In genomic region chr1:190142584-190142983, GRCm38 (mm10) we compare ENCODE assay signal across 30 mouse cellular contexts. TPM values are rescaled to one million over a fixed set of nuclear protein-coding genes. Genes with fewer than 3 reads are reported as not detected.
DNase-seq lines count a peak whose midpoint lies in the region; ATAC-seq and TF ChIP-seq lines count a peak whose summit lies in the region.
"Had no signal": no experiment of that assay in that cellular context is flagged by ENCODE, and none has a peak within 500 bp of the region (broad histone marks: within the 10 kb centered on the region; RNA-seq: fewer than 3 reads in every experiment).

No protein-coding gene starts in this region.

- peaks cover 74% of the 10 kb centered on the region for H3K36me3 ChIP-seq in heart, embryonic 13.5 days
- no peaks in the 10 kb centered on the region for H3K36me3 ChIP-seq in hindbrain, embryonic 11.5 days (ENCODE audit: control insufficient read depth, insufficient read depth, low read length)
- no peaks in the 10 kb centered on the region for H3K36me3 ChIP-seq in hindbrain, postnatal 0 days (ENCODE audit: insufficient read depth, low read length)
- peaks cover 44% of the 10 kb centered on the region for H3K36me3 ChIP-seq in midbrain, embryonic 10.5 days
- H3K36me3 ChIP-seq in midbrain, embryonic 14.5 days (ENCODE audit: control insufficient read depth, insufficient read depth, low read length), result no peaks in the 10 kb centered on the region
- H3K36me3 ChIP-seq: embryonic facial prominence, embryonic 12.5 days; limb, embryonic 10.5 days; limb, embryonic 15.5 days; liver, embryonic 13.5 days; stomach, embryonic 15.5 days had no signal

- no peaks in the 10 kb centered on the region for H3K27me3 ChIP-seq in heart, embryonic 13.5 days (replicated peaks)
- no peaks in the 10 kb centered on the region for H3K27me3 ChIP-seq in hindbrain, embryonic 11.5 days (ENCODE audit: control insufficient read depth, insufficient read depth, low read length)
- H3K27me3 ChIP-seq in hindbrain, postnatal 0 days (ENCODE audit: insufficient read depth, low read length), result no peaks in the 10 kb centered on the region
- peaks cover 31% of the 10 kb centered on the region for H3K27me3 ChIP-seq in midbrain, embryonic 10.5 days (ENCODE audit: low read depth, poor library complexity, severe bottlenecking)
- no peaks in the 10 kb centered on the region for H3K27me3 ChIP-seq in midbrain, embryonic 14.5 days (ENCODE audit: control insufficient read depth, insufficient read depth, low read length)
- H3K27me3 ChIP-seq: embryonic facial prominence, embryonic 12.5 days; limb, embryonic 15.5 days; liver, embryonic 13.5 days; megakaryocyte, embryonic 14.5 days; stomach, embryonic 15.5 days had no signal

- H3K4me3 ChIP-seq in heart, embryonic 13.5 days, result no peak overlapping the region
- H3K4me3 ChIP-seq in hindbrain, embryonic 11.5 days (ENCODE audit: low read depth, low read length), result no peak overlapping the region
- H3K4me3 ChIP-seq in hindbrain, postnatal 0 days (ENCODE audit: low read length), result no peak overlapping the region
- no peak overlapping the region for H3K4me3 ChIP-seq in midbrain, embryonic 10.5 days
- H3K4me3 ChIP-seq in midbrain, embryonic 14.5 days (replicated peaks; ENCODE audit: low read depth, low read length), result no peak overlapping the region
- H3K4me3 ChIP-seq: embryonic facial prominence, embryonic 12.5 days; limb, embryonic 10.5 days; limb, embryonic 15.5 days; liver, embryonic 13.5 days; megakaryocyte, embryonic 14.5 days; stomach, embryonic 15.5 days had no signal

- peak overlapping the region; percentile 61 for H3K9ac ChIP-seq in heart, embryonic 13.5 days
- H3K9ac ChIP-seq in hindbrain, embryonic 11.5 days (ENCODE audit: low read depth, low read length), result no peak overlapping the region
- H3K9ac ChIP-seq in hindbrain, postnatal 0 days (replicated peaks; ENCODE audit: low read length), result no peak overlapping the region
- H3K9ac ChIP-seq in midbrain, embryonic 14.5 days (replicated peaks; ENCODE audit: low read length), result no peak overlapping the region
- H3K9ac ChIP-seq: embryonic facial prominence, embryonic 12.5 days; hindbrain, embryonic 14.5 days; limb, embryonic 15.5 days; liver, embryonic 13.5 days; stomach, embryonic 15.5 days had no signal

- peak overlapping the region; percentile 93 for H3K27ac ChIP-seq in heart, embryonic 13.5 days (replicated peaks)
- H3K27ac ChIP-seq in hindbrain, embryonic 11.5 days (ENCODE audit: low read depth, low read length), result no peak overlapping the region
- H3K27ac ChIP-seq in hindbrain, postnatal 0 days, result no peak overlapping the region
- H3K27ac ChIP-seq in midbrain, embryonic 10.5 days (replicated peaks), result 0 out of 2 replicates have a peak overlapping the region, but pooled peaks have one; percentile 13
- no peak overlapping the region for H3K27ac ChIP-seq in midbrain, embryonic 14.5 days (replicated peaks; ENCODE audit: low read depth, low read length)
- H3K27ac ChIP-seq: embryonic facial prominence, embryonic 12.5 days; hindbrain, embryonic 14.5 days; limb, embryonic 10.5 days; limb, embryonic 15.5 days; liver, embryonic 13.5 days; stomach, embryonic 15.5 days had no signal

- WGBS in heart, embryonic 13.5 days, result 37% methylated on average over 4 of the region's 4 CpGs
- WGBS in hindbrain, embryonic 11.5 days, result 45% methylated on average over 4 of the region's 4 CpGs
- 58% methylated on average over 4 of the region's 4 CpGs for WGBS in hindbrain, postnatal 0 days
- WGBS in midbrain, embryonic 10.5 days, result 48% methylated on average over 4 of the region's 4 CpGs
- 46% methylated on average over 4 of the region's 4 CpGs for WGBS in midbrain, embryonic 14.5 days

- no peak for ATAC-seq in heart, embryonic 13.5 days (ENCODE audit: extremely low read depth, insufficient number of reproducible peaks, low FRiP score, low TSS enrichment)
- ATAC-seq in hindbrain, embryonic 11.5 days (ENCODE audit: low FRiP score), result peak; percentile 48; the same call in 1 of the 2 replicates
- no peak for ATAC-seq in hindbrain, postnatal 0 days
- ATAC-seq in midbrain, embryonic 14.5 days (ENCODE audit: low FRiP score, low TSS enrichment), result no peak
- ATAC-seq: forebrain, embryonic 14.5 days; lung, postnatal 0 days; midbrain, embryonic 16.5 days had no signal

- peaks cover 62% of the 10 kb centered on the region for H3K4me1 ChIP-seq in heart, embryonic 13.5 days
- peaks cover 9% of the 10 kb centered on the region for H3K4me1 ChIP-seq in hindbrain, embryonic 11.5 days (replicated peaks; ENCODE audit: control insufficient read depth, insufficient read depth, low read length)
- H3K4me1 ChIP-seq in hindbrain, postnatal 0 days (ENCODE audit: insufficient read depth, low read length), result peaks cover 10% of the 10 kb centered on the region
- H3K4me1 ChIP-seq in midbrain, embryonic 10.5 days, result peaks cover 66% of the 10 kb centered on the region
- peaks cover 22% of the 10 kb centered on the region; the same call in 1 of the 2 replicates for H3K4me1 ChIP-seq in midbrain, embryonic 14.5 days (ENCODE audit: control insufficient read depth, insufficient read depth, low read length)
- H3K4me1 ChIP-seq: embryonic facial prominence, embryonic 12.5 days; limb, embryonic 15.5 days; liver, embryonic 13.5 days; megakaryocyte, embryonic 14.5 days; stomach, embryonic 15.5 days had no signal

- no peak for DNase-seq in heart, adult 9 months (ENCODE audit: low spot score in 2 of 2)
- DNase-seq in hindbrain, embryonic 11.5 days (ENCODE audit: low spot score), result no peak
- DNase-seq in hindbrain, postnatal 0 days (ENCODE audit: low spot score), result no peak
- no peak for DNase-seq in midbrain, embryonic 10.5 days (ENCODE audit: low spot score)
- DNase-seq in midbrain, embryonic 14.5 days, result no peak
- DNase-seq: adrenal gland, postnatal 25 days; B cell, adult 2 months; cerebellum, adult 11-12 months; cerebellum, adult 9-11 months; embryo, embryonic 11 days; gastrocnemius, postnatal 14 days; kidney, adult 2 months; kidney, postnatal 36 days; layer of hippocampus, postnatal 36 days; liver, embryonic 13.5 days; lung, adult 18-20 months; lung, postnatal 4 days; right cerebral cortex, postnatal 25 days had no signal

- H3K4me2 ChIP-seq in heart, embryonic 13.5 days, result no peak overlapping the region
- no peak overlapping the region for H3K4me2 ChIP-seq in hindbrain, embryonic 11.5 days (replicated peaks; ENCODE audit: low read depth, low read length)
- H3K4me2 ChIP-seq in hindbrain, postnatal 0 days (ENCODE audit: low read depth, low read length), result no peak overlapping the region
- no peak overlapping the region for H3K4me2 ChIP-seq in midbrain, embryonic 14.5 days (ENCODE audit: low read length)
- H3K4me2 ChIP-seq: embryonic facial prominence, embryonic 12.5 days; hindbrain, embryonic 14.5 days; limb, embryonic 15.5 days; liver, embryonic 13.5 days; stomach, embryonic 15.5 days had no signal

- TF ChIP-seq CTCF in hindbrain, postnatal 0 days (IDR thresholded peaks at IDR 0.05; ENCODE audit: low read depth), result no peak

- H3K9me3 ChIP-seq in heart, embryonic 13.5 days, result no peaks in the 10 kb centered on the region
- H3K9me3 ChIP-seq in hindbrain, embryonic 11.5 days (ENCODE audit: control insufficient read depth, low read length), result no peaks in the 10 kb centered on the region
- H3K9me3 ChIP-seq in hindbrain, postnatal 0 days (ENCODE audit: low read length), result no peaks in the 10 kb centered on the region
- no peaks in the 10 kb centered on the region for H3K9me3 ChIP-seq in midbrain, embryonic 10.5 days (replicated peaks)
- H3K9me3 ChIP-seq in midbrain, embryonic 14.5 days (ENCODE audit: control insufficient read depth, low read length), result no peaks in the 10 kb centered on the region
- H3K9me3 ChIP-seq: embryonic facial prominence, embryonic 12.5 days; limb, embryonic 10.5 days; limb, embryonic 15.5 days; liver, embryonic 13.5 days; stomach, embryonic 15.5 days had no signal

RNA-seq across cellular contexts. Expression of gene Prox1, which starts 27.9 kb away (rescaled TPM):
- polyA plus RNA-seq in heart, embryonic 13.5 days (2015; fragmentation: Nextera tagmentation; extraction: Ambion mirVana), result 16.0 and 17.5 TPM in 2 replicates
- 8.5 and 9.0 TPM in 2 replicates for polyA plus RNA-seq in hindbrain, embryonic 11.5 days (2014; fragmentation: Nextera tagmentation; extraction: Ambion mirVana)
- total RNA-seq in hindbrain, postnatal 0 days (2014; rRNA removed), result 8.0 and 8.4 TPM in 2 replicates
- polyA plus RNA-seq in hindbrain, postnatal 0 days (2015; fragmentation: Nextera tagmentation; extraction: Ambion mirVana), result 3.8 and 3.9 TPM in 2 replicates
- polyA plus RNA-seq in midbrain, embryonic 10.5 days (2016; fragmentation: Nextera tagmentation; extraction: Ambion mirVana), result 6.5 and 10.3 TPM in 2 replicates
- 7.8 and 10.7 TPM in 2 replicates for polyA plus RNA-seq in midbrain, embryonic 14.5 days (2014; fragmentation: Nextera tagmentation; extraction: Ambion mirVana)
- total RNA-seq: granulocyte monocyte progenitor cell, adult 5-6 weeks; neutrophil, adult 5-6 weeks had no signal

Comparison
In these comparisons a context has a peak if more than half of its experiments do, and no peak if none do; other contexts are left out.
1. H3K27ac ChIP-seq: peak in heart, embryonic 13.5 days (single experiment) and midbrain, embryonic 10.5 days (single experiment); none in hindbrain, embryonic 11.5 days (single experiment), hindbrain, postnatal 0 days (single experiment) and midbrain, embryonic 14.5 days (single experiment).